Mouse (Mus musculus): ENCODE results near the gene Calr3. TPM values are rescaled to one million over a fixed set of nuclear protein-coding genes. Genes with fewer than 3 reads are reported as not detected.

The Calr3 gene
- polyA plus RNA-seq, 1 experiment = not detected

DNA sequence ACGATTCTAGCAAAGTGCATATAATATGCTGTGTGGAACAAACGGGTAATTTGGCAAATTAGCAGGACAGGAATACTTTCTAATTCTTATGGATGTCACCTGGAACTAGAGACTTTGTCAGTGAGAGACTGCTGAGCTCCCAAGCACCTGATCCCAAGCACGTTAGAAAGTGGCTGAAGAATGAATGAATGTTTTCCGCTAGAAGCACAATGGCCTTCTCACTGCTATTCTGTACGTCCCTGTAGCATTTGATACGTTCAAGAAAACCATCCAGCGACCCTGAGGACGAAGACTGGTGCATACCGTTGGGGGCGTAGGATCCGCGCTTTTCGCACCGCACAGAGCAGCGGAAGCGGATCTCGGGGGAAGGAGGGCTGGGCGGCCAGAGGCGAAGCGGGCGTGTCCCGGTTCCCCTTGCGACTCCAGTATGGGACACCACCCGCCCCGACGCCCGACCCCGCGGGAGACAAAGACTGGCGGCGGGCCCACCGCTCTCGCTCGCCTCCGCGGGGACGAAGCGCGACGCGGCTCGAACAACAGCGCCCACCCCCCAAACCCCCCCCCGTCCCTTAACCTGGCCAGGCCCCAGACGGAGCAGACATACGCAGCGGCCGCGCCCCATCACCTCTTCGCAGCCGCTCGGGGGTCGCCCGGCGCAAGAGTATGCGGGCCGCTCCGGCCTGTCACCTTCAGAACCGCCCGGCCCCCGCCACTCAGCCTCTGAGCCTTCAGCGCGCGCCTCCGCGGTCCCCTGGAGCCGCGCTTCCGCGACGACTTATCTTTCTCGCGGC lies 22.9 kb downstream of the Calr3 start:
- TF ChIP-seq CTCF (IDR thresholded peaks at IDR 0.05; ENCODE audit: extremely low read depth, insufficient read length, insufficient replicate concordance, low read depth, low read length) (no peak), POLR2A (IDR thresholded peaks at IDR 0.05; ENCODE audit: low read depth, low read length) (no peak)
- peak overlapping the region; percentile 64; the same call in 1 of the 2 replicates for H3K27ac ChIP-seq (ENCODE audit: insufficient read depth, low read depth, low read length)
- H3K27me3 ChIP-seq (ENCODE audit: control insufficient read depth, insufficient read depth, low read length) = no peaks in the 10 kb centered on the region
- H3K4me3 ChIP-seq (ENCODE audit: low read depth, low read length) = peak overlapping the region; percentile 90
- H3K36me3 ChIP-seq (ENCODE audit: control insufficient read depth, insufficient read depth, low read length) = no peaks in the 10 kb centered on the region
- H3K4me1 ChIP-seq (ENCODE audit: control insufficient read depth, insufficient read depth, insufficient read length, low read length) = peaks cover 11% of the 10 kb centered on the region; the same call in 1 of the 2 replicates
- WGBS = 2% methylated on average over 72 of the region's 73 CpGs

DNA sequence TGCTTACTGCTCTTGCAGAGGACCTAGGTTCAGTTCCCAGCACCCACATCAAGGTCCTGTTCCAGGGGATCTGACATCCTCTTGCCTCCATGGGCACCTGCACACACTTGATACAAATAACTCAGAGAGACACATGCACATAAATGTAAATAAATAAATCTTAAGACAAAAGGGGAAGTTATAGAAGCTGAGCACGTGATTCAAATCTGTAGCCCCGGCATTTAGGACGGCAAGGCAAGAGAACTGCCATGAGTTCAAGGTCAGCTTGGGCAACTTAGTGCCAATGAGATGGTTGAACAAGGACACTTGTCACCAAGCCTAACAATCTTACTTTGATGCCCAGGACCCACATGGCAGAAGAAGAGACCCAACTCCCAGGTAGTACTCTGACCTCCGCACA lies 25.6 kb downstream of the Calr3 start:
- no peak for TF ChIP-seq POLR2A (IDR thresholded peaks at IDR 0.05; ENCODE audit: low read depth, low read length)
- no peak for TF ChIP-seq CTCF (IDR thresholded peaks at IDR 0.05; ENCODE audit: extremely low read depth, insufficient read length, insufficient replicate concordance, low read depth, low read length)
- H3K4me1 ChIP-seq (ENCODE audit: control insufficient read depth, insufficient read depth, insufficient read length, low read length) = peaks cover 21% of the 10 kb centered on the region
- no peaks in the 10 kb centered on the region for H3K27me3 ChIP-seq (ENCODE audit: control insufficient read depth, insufficient read depth, low read length)
- H3K4me3 ChIP-seq (ENCODE audit: low read depth, low read length) = no peak overlapping the region
- no peaks in the 10 kb centered on the region for H3K36me3 ChIP-seq (ENCODE audit: control insufficient read depth, insufficient read depth, low read length)
- 93% methylated on average over 4 of the region's 4 CpGs for WGBS
- H3K27ac ChIP-seq (ENCODE audit: insufficient read depth, low read depth, low read length) = no peak overlapping the region

DNA sequence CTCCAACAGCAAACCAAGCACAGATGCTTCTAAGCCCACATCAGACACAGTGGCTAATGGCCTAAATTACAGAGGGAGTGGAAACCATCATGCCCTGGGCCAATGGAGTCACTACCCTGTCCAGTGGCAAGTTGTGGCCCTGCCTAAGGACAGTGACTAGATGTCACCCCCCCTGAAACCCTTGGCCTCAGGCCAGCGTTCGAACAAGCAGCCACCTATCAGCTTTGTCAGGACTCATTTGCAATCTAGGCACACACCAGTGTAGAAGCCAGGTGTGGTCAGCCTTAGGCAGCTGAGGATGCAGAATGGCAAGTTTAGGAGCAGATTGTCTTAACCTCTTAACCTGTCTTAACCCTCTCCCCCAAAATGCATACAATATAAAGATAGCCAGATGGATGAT lies 28.4 kb downstream of the Calr3 start:
- Histone ChIP-seq H3K27me3 (ENCODE audit: control insufficient read depth, insufficient read depth, low read length) (no peaks in the 10 kb centered on the region), H3K4me3 (ENCODE audit: low read depth, low read length) (no peak overlapping the region), H3K27ac (ENCODE audit: insufficient read depth, low read depth, low read length) (no peak overlapping the region), H3K4me1 (ENCODE audit: control insufficient read depth, insufficient read depth, insufficient read length, low read length) (peaks cover 17% of the 10 kb centered on the region), H3K36me3 (ENCODE audit: control insufficient read depth, insufficient read depth, low read length) (no peaks in the 10 kb centered on the region)
- TF ChIP-seq CTCF (IDR thresholded peaks at IDR 0.05; ENCODE audit: extremely low read depth, insufficient read length, insufficient replicate concordance, low read depth, low read length) = no peak
- no peak for TF ChIP-seq POLR2A (IDR thresholded peaks at IDR 0.05; ENCODE audit: low read depth, low read length)
- WGBS = 36% methylated on average over 2 of the region's 2 CpGs

GRCm38 (mm10) chr8:72413839-72414238 lies 29.8 kb downstream of the Calr3 start:
- 50% methylated on average over 7 of the region's 7 CpGs for WGBS

DNA sequence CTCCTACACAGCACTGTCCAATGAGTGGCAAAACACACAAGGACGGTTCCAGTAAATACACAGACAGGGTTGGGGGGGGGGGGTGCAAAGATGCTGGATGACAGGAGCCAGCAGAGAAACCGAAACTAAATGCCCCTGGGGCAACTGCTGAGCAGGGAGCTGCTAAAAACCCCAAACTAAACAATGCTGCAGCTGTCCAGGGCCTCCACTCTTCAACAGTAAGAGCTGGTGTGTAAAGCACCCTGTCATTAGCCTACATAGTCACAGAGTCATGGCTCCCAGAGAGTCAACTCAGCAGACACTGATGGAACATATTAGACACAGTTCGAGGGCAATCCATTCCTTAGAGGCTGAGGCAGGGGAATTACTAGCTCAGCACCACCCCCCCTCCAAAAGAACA lies 34.2 kb downstream of the Calr3 start:
- H3K4me3 ChIP-seq (ENCODE audit: low read depth, low read length) = no peak overlapping the region
- no peaks in the 10 kb centered on the region for H3K36me3 ChIP-seq (ENCODE audit: control insufficient read depth, insufficient read depth, low read length)
- no peak overlapping the region for H3K27ac ChIP-seq (ENCODE audit: insufficient read depth, low read depth, low read length)
- 52% methylated on average over 3 of the region's 3 CpGs for WGBS
- no peaks in the 10 kb centered on the region for H3K27me3 ChIP-seq (ENCODE audit: control insufficient read depth, insufficient read depth, low read length)
- H3K4me1 ChIP-seq (ENCODE audit: control insufficient read depth, insufficient read depth, insufficient read length, low read length) = peaks cover 9% of the 10 kb centered on the region
- no peak for TF ChIP-seq POLR2A (IDR thresholded peaks at IDR 0.05; ENCODE audit: low read depth, low read length)
- no peak for TF ChIP-seq CTCF (IDR thresholded peaks at IDR 0.05; ENCODE audit: extremely low read depth, insufficient read length, insufficient replicate concordance, low read depth, low read length)

More at GRCm38 (mm10) chr8:72413839-72414238, 29.8 kb downstream of the Calr3 start:
- Histone ChIP-seq H3K4me3 (ENCODE audit: low read depth, low read length) (no peak overlapping the region), H3K27ac (ENCODE audit: insufficient read depth, low read depth, low read length) (no peak overlapping the region), H3K4me1 (ENCODE audit: control insufficient read depth, insufficient read depth, insufficient read length, low read length) (peaks cover 10% of the 10 kb centered on the region), H3K36me3 (ENCODE audit: control insufficient read depth, insufficient read depth, low read length) (no peaks in the 10 kb centered on the region), H3K27me3 (ENCODE audit: control insufficient read depth, insufficient read depth, low read length) (no peaks in the 10 kb centered on the region)
- TF ChIP-seq POLR2A (IDR thresholded peaks at IDR 0.05; ENCODE audit: low read depth, low read length) (no peak), CTCF (IDR thresholded peaks at IDR 0.05; ENCODE audit: extremely low read depth, insufficient read length, insufficient replicate concordance, low read depth, low read length) (no peak)

DNA sequence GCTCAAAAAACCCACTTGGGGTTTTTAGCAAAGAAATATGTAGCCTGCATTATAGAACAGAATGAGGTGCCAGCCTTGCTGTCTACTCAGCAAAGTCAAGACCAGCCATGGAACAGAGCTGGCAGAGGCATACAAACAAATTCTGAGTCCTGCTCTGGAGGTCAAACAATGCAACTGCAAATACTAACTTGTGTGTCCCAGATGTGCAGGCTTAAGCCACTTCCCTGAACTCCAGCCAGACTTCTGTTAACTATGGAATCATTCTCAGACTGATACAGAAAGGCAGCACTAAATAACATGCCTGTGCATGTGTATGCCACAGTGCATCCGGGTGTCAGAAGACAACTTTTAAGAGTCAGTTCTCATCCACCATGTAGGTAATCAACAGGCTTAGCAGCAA lies 35.8 kb downstream of the Calr3 start:
- Histone ChIP-seq H3K4me1 (ENCODE audit: control insufficient read depth, insufficient read depth, insufficient read length, low read length) (0 out of 2 replicates have a peak, but pooled peaks cover 2% of the 10 kb centered on the region), H3K4me3 (ENCODE audit: low read depth, low read length) (no peak overlapping the region), H3K27ac (ENCODE audit: insufficient read depth, low read depth, low read length) (no peak overlapping the region), H3K36me3 (ENCODE audit: control insufficient read depth, insufficient read depth, low read length) (no peaks in the 10 kb centered on the region), H3K27me3 (ENCODE audit: control insufficient read depth, insufficient read depth, low read length) (no peaks in the 10 kb centered on the region)
- WGBS = 59% methylated on average over 1 of the region's 1 CpGs
- TF ChIP-seq CTCF (IDR thresholded peaks at IDR 0.05; ENCODE audit: extremely low read depth, insufficient read length, insufficient replicate concordance, low read depth, low read length) (no peak), POLR2A (IDR thresholded peaks at IDR 0.05; ENCODE audit: low read depth, low read length) (no peak)

DNA sequence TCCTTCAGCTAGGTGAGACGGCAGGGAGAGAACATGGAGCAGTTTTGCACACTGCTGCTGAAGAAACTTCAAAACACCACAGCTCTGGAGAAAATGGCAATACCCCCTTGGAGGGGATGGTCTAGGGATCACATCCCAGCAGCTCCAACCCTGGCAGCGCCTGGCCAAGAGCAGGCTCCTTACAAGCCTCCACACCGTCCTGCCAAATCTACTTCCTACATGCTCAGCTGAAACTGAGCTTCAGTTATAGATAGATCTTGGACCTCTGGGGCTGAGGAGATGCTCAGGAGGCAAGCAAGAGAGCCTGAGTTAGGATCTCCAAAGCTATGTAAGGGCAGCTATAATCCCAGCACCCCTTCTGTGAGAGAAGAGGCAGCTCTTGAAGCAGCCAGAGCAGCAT lies 40.7 kb downstream of the Calr3 start:
- Histone ChIP-seq H3K27me3 (ENCODE audit: control insufficient read depth, insufficient read depth, low read length) (no peaks in the 10 kb centered on the region), H3K27ac (ENCODE audit: insufficient read depth, low read depth, low read length) (no peak overlapping the region), H3K36me3 (ENCODE audit: control insufficient read depth, insufficient read depth, low read length) (peaks cover 4% of the 10 kb centered on the region), H3K4me3 (ENCODE audit: low read depth, low read length) (no peak overlapping the region), H3K4me1 (ENCODE audit: control insufficient read depth, insufficient read depth, insufficient read length, low read length) (no peaks in the 10 kb centered on the region; the same call in 1 of the 2 replicates)
- 94% methylated on average over 3 of the region's 3 CpGs for WGBS
- TF ChIP-seq POLR2A (IDR thresholded peaks at IDR 0.05; ENCODE audit: low read depth, low read length) (no peak), CTCF (IDR thresholded peaks at IDR 0.05; ENCODE audit: extremely low read depth, insufficient read length, insufficient replicate concordance, low read depth, low read length) (no peak)
